Mouse (Mus musculus) heart, adult 11 months (tissue): Measurements from ENCODE around the gene H6pd.
A peak's percentile ranks its signal among the peaks of the same experiment; 100 is the strongest.
"Not testable (repeated sequence)": the region's sequence is repeated elsewhere in the genome, so short reads cannot be mapped to it uniquely, and the experiment has no call there.

Experiments
- DNase-seq: peaks from one replicate; pipeline ENCODE4 v3.0.0; 2022

Gene H6pd

DNA sequence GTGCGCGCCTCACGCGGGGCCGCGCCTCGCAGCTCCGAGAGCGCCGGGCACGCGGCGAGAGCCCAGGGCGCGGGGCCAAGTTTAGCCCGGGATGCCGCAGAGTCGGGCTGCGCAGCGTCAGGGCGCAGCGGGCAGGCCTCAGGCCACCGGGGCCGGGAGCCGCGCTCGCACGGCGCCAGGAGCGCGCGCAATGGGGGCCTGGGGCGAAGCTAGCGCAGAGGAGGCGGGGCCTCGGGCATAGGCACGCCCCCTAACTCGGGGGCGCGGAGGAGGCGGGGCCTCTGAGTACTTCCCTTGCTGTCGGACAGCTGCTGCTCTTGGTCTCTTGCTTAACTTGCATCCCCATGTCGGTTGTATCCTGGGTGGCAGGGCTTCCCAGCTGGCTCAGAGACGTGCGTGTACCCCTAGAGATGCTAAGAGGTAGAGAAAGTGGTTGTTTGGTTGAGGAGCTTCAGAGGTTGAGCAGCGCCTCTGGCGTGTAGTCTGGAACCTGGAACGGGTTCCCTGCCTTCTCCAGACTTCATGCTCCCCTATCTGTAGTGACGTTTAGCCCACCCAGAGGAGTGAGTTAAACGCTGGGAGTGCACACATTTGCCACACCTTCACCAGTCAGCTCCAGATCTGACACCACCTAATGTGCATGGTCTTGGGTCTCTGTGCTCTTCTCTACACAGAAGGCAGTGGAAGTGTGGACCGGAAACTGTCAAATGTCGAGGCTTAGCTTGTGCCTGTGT, at the start of gene H6pd:
H6pd (minus strand) TSS at position 171 of the 734 bp plus-strand sequence.
- peak; percentile 100 for DNase-seq

- DNase-seq, result no peak
Measured at GRCm38 (mm10) chr4:150057722-150058121, 48.9 kb upstream of the H6pd start.

- DNase-seq, result no peak
Measured at GRCm38 (mm10) chr4:150056171-150056570, 47.3 kb upstream of the H6pd start.

DNA sequence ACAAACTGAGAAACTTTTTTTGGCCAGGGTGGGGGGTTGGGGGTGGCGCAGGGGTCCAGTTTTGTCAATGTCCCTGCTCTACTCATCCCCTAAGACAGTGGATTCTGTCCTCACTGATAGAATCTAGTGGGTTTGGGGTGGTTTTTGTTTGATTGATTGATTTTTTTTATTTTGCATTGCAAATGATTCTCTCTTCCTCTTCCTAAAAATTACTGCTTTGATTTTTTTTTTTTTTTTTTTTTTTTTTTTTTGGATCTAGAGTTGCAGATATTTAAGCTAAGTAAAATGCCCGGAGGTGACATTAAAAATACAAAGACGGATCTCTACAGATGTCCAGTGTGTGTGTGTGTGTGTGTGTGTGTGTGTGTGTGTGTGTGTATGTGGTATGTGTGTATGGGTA, 43.6 kb upstream of the H6pd start:
- DNase-seq, result no peak

- no peak for DNase-seq
Measured at GRCm38 (mm10) chr4:150051514-150051913, 42.7 kb upstream of the H6pd start.

DNA sequence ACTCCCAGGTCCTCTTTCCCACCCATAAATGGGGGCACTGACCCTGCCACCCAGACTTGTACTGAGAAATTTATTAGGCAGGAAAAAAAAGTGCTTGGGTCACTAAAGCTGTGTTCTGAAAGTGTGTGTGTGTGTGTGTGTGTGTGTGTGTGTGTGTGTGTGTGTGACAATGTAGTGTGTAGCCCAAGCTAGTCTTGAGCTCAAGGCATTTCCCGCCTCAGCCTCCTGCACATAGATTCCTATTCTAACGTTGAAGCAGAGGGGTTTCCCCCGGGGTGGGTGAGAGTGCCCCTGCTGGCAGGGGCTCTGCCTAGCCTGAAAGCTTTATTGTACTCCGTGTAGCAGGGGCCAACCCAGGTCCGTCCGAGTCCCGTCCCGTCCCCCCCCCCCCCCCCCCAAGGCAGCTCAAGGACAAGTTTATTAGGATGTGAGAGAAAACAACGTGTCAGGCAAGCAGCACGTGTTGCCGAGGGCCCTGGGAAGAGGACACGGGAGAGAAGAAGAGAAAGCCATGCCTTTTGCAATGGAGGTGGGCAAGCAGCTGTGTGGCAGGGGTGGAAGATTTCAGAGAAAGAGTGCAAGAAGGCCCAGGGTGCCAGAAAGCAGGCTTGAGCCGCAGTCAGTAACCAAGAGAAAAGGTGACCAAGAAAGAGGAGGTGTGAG, 40.9 kb upstream of the H6pd start:
- no peak for DNase-seq

DNA sequence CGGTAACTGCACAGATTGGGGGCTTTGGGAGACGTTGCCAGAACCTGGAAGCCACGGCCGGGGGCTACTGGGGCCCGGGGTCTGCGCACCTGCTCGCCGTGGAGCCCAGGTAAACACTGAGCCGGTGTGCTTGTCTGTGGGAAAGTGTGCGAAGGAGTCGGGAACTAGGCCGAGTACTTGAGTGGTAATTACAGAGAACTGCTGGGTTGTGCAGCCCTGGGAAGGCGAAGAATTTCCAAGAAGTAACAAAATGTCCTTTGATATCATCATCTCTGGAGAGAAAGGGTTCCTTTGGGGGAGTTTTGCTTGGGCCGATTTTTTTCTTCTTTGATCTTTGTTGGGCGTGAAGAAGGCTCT, 40.3 kb upstream of the H6pd start:
- no peak for DNase-seq

GRCm38 (mm10) chr4:150048478-150049156, 39.8 kb upstream of the H6pd start:
- DNase-seq, result peak; percentile 92

DNA sequence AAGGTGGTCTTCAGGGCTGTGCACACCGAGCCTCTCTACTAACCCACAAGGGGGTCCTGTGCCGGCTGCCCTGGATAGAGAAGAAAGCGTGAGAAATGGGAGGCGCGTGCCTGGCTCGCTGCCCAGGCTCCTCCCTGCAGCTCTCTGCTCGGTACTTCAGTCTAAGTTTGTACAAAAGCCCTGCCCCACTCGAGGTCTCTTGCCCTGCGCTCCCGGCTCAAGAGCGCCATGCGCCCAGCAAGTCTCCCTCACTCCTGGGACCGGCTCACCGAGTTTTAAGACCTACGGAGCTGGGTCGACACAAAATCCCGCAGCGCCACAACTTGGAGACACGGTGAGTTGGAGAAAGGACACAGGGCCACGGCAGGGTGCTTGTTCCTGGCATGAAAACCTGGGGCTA, 39.2 kb upstream of the H6pd start:
- peak; percentile 95 for DNase-seq

DNA sequence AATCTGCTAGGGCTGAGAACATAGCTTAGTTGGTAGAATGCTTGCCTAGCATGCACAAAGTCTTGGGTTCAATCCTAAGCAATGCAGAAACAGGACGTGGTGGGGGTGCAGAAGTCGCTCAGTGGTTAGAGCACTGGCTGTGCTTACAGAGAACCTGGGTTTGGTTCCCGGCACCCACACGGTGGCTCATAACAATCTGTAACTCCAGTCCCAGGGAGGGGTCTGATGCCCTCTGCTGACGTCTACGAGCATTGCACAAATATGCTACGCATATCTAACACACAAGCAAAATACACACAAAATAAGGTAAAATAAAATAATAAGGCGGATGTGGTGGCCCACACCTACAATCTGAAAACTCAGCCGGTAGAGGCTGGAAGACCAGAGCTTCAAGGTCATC, 34.8 kb upstream of the H6pd start:
- DNase-seq, result no peak

- DNase-seq, result no peak
Measured at GRCm38 (mm10) chr4:150041346-150042110, 32.7 kb upstream of the H6pd start.

DNA sequence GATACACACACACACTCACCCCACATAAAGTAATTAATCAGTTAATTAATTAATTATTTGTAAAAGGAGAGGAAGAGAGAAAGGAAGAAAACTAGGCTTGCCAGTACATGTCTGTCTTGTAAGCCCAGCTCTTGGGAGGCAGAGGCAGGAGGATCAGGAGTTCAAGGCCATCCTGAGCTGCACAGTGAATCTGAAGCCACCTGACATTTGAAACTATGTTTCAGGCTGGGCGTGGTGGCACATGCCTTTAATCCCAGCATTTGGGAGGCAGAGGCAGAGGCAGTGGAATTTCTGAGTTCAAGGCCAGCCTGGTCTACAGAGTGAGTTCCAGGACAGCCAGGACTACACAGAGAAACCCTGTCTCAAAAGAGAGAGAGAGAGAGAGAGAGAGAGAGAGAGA, 32.0 kb upstream of the H6pd start:
- not testable (repeated sequence) for DNase-seq

DNA sequence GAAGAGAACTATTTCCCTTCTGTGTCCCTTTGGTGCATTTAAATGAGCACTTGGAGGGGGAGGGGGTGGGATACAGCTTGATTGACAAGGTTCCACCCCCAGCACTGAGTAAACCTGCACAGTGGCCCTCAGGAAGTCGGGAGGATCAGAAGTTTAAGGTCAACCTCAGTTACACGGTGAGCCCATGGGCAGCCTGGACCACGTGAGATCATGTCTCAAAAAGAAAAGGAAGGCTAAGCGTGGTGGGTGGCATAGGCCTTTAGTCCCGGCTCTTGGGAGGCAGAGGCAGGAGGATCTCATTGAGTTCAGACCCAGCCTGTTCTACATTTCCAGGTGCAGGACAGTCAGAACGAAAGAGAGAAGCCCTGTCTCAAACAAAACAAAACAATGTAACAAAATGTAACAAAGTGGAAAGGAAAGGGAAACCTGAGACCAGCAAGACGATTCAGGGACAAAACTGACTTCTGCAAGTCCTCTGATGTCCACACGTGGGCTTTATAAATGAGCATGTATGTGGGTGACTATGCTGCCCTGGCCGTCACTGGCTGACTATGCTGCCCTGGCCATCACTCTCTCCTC, 31.3 kb upstream of the H6pd start:
- no peak for DNase-seq

- DNase-seq, result no peak
Measured at GRCm38 (mm10) chr4:150038533-150038932, 29.7 kb upstream of the H6pd start.

DNA sequence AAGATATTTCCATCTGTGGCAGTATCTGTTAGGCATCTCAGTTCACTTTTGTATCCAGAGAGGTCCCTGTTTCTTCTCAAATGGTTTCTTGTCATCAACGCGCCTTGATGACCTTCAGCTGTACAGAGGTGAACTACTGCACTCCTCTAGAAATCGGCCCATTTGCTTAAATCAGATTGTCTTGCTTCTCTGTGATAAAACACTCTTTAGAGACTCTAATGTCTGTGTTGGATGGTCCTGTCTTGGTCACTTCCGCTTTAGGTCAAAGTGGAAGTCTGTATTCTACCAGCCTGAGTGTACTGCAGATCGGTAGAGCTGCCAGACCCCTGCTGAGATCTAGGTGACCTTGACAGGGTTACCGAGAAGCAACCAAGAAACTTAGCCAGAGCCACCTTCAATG, 27.3 kb upstream of the H6pd start:
- DNase-seq, result no peak

DNA sequence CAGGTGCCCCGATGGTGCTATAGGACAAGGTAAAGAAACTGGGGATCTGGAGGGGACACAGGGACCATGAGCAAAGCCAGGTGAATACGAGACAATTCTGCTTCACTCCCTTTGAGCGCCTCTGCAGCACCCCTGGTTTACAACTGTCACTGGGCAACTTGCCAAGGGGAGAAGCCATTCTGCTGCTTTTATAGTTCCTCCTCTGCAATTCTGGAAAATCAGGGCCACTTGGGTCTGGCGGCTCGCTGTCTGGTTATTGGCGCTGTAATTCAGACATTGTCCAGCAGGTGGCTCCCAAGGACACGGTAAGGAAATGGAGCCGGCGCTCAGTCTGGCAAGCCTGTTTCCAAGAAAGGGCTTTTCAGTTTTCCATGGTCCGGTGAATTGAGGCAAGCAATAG, 26.5 kb upstream of the H6pd start:
- peak; percentile 95 for DNase-seq

- DNase-seq, result peak; percentile 87
Measured at GRCm38 (mm10) chr4:150033261-150033671, 24.4 kb upstream of the H6pd start.

- DNase-seq, result peak; percentile 94
Measured at GRCm38 (mm10) chr4:150031234-150031890, 22.5 kb upstream of the H6pd start.

GRCm38 (mm10) chr4:150030449-150031233, 21.8 kb upstream of the H6pd start:
- peak; percentile 94 for DNase-seq

- peak; percentile 83 for DNase-seq
Measured at GRCm38 (mm10) chr4:150029885-150030284, 21.1 kb upstream of the H6pd start.

DNA sequence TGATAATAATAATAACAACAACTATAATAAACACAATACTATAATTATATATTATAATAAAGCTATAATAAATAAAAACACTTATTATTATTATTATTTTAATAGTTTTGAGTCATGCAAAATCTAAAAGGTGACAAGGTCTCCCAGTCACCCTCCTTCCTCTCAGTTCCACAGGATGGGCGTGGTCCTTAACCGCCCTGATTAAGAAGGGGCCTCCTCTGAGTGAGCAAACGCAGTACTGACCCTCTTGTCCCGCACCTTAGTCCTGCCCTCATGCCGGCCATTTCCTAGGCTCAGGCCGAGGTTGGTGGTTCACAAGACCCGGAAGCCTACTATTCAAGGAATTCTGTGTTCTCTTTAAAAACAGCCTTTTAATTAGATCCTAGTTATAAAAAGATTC, 14.7 kb upstream of the H6pd start:
- DNase-seq, result no peak
